Comparison of ENCODE assay signal across 17 mouse cellular contexts in genomic region chr12:105109406-105109805, GRCm38 (mm10). TPM values are rescaled to one million over a fixed set of nuclear protein-coding genes. Genes with fewer than 3 reads are reported as not detected.
DNase-seq lines count a peak whose midpoint lies in the region; ATAC-seq lines count a peak whose summit lies in the region.
"Had no signal": no experiment of that assay in that cellular context is flagged by ENCODE, and none has a peak within 500 bp of the region (broad histone marks: within the 10 kb centered on the region; RNA-seq: fewer than 3 reads in every experiment).

No protein-coding gene starts in this region.

- peak; percentile 41 to 57 for DNase-seq in frontal cortex, postnatal 36 days (ENCODE audit: low spot score in 2 of 2)
- DNase-seq in frontal cortex, postnatal 10 days (ENCODE audit: low spot score in 2 of 2): no peak
- peak; percentile 10 to 60 for DNase-seq in layer of hippocampus, adult 18-20 months (ENCODE audit: low spot score in 2 of 2)
- DNase-seq in layer of hippocampus, postnatal 14 days (ENCODE audit: low spot score in 2 of 2): no peak
- no peak for DNase-seq in cerebellum, adult 9-11 months
- DNase-seq in cerebellum, postnatal 36 days: no peak
- DNase-seq: lung, adult 18-20 months; thymus, postnatal 36 days had no signal

- ATAC-seq in heart, embryonic 15.5 days (replicated peaks; ENCODE audit: insufficient number of reproducible peaks, insufficient read depth, low FRiP score, low read depth): peak; percentile 56
- peak; percentile 25; the same call in 1 of the 2 replicates for ATAC-seq in neural tube, embryonic 15.5 days (ENCODE audit: low FRiP score)

- no peaks in the 10 kb centered on the region for H3K9me3 ChIP-seq in heart, embryonic 15.5 days (replicated peaks)
- H3K9me3 ChIP-seq in neural tube, embryonic 15.5 days (replicated peaks): no peaks in the 10 kb centered on the region
- H3K9me3 ChIP-seq: neural tube, embryonic 12.5 days had no signal

- H3K27ac ChIP-seq in heart, embryonic 15.5 days: peak overlapping the region; percentile 10; the same call in 1 of the 2 replicates
- H3K27ac ChIP-seq in neural tube, embryonic 15.5 days (replicated peaks): peak overlapping the region; percentile 71
- H3K27ac ChIP-seq: left cerebral cortex, adult 2 months; neural tube, embryonic 12.5 days had no signal

- H3K36me3 ChIP-seq in heart, embryonic 15.5 days: no peaks in the 10 kb centered on the region
- no peaks in the 10 kb centered on the region for H3K36me3 ChIP-seq in neural tube, embryonic 15.5 days
- H3K36me3 ChIP-seq: neural tube, embryonic 12.5 days had no signal

- no peaks in the 10 kb centered on the region for H3K27me3 ChIP-seq in heart, embryonic 15.5 days
- H3K27me3 ChIP-seq in neural tube, embryonic 15.5 days (replicated peaks): no peaks in the 10 kb centered on the region
- H3K27me3 ChIP-seq: neural tube, embryonic 12.5 days had no signal

- no peak overlapping the region for H3K9ac ChIP-seq in heart, embryonic 15.5 days
- no peak overlapping the region for H3K9ac ChIP-seq in neural tube, embryonic 15.5 days (replicated peaks)
- H3K9ac ChIP-seq: neural tube, embryonic 12.5 days had no signal

- peaks cover 15% of the 10 kb centered on the region for H3K4me1 ChIP-seq in heart, embryonic 15.5 days (replicated peaks)
- peaks cover 36% of the 10 kb centered on the region for H3K4me1 ChIP-seq in neural tube, embryonic 15.5 days

- no peak overlapping the region for H3K4me2 ChIP-seq in heart, embryonic 15.5 days
- no peak overlapping the region for H3K4me2 ChIP-seq in neural tube, embryonic 15.5 days
- H3K4me2 ChIP-seq: neural tube, embryonic 12.5 days had no signal

- WGBS in heart, embryonic 15.5 days: 34% methylated on average over 3 of the region's 3 CpGs
- 56% methylated on average over 3 of the region's 3 CpGs for WGBS in neural tube, embryonic 15.5 days

- H3K4me3 ChIP-seq in heart, embryonic 15.5 days: no peak overlapping the region
- no peak overlapping the region for H3K4me3 ChIP-seq in neural tube, embryonic 15.5 days (replicated peaks)
- H3K4me3 ChIP-seq: left cerebral cortex, adult 2 months; neural tube, embryonic 12.5 days had no signal

RNA-seq across cellular contexts. Expression of gene Tcl1b2, which starts 36.4 kb away (rescaled TPM):
- total RNA-seq in layer of hippocampus, adult 18-20 months (2021): not detected
- total RNA-seq in layer of hippocampus, postnatal 14 days (2021): not detected
- not detected in 2 replicates for polyA plus RNA-seq in heart, embryonic 15.5 days (2015; fragmentation: Nextera tagmentation; extraction: Ambion mirVana)
- polyA plus RNA-seq in neural tube, embryonic 15.5 days (2015; fragmentation: Nextera tagmentation; extraction: Ambion mirVana): not detected in 2 replicates
- total RNA-seq: adrenal gland, adult 18-20 months; gastrocnemius, adult 18-20 months; left cerebral cortex, adult 2 months; megakaryocyte-erythroid progenitor cell, adult 5-6 weeks had no signal
- polyA plus RNA-seq: C2C12; embryonic facial prominence, embryonic 11.5 days; neural tube, embryonic 12.5 days had no signal

RNA-seq across cellular contexts. Expression of gene Tcl1b1, which starts 50.1 kb away (rescaled TPM):
- not detected for total RNA-seq in layer of hippocampus, adult 18-20 months (2021)
- not detected for total RNA-seq in layer of hippocampus, postnatal 14 days (2021)
- not detected in 2 replicates for polyA plus RNA-seq in heart, embryonic 15.5 days (2015; fragmentation: Nextera tagmentation; extraction: Ambion mirVana)
- polyA plus RNA-seq in neural tube, embryonic 15.5 days (2015; fragmentation: Nextera tagmentation; extraction: Ambion mirVana): not detected in 2 replicates
- total RNA-seq: adrenal gland, adult 18-20 months; gastrocnemius, adult 18-20 months; left cerebral cortex, adult 2 months; megakaryocyte-erythroid progenitor cell, adult 5-6 weeks had no signal
- polyA plus RNA-seq: C2C12; embryonic facial prominence, embryonic 11.5 days; neural tube, embryonic 12.5 days had no signal

Comparison
In these comparisons a context has a peak if more than half of its experiments do, and no peak if none do; other contexts are left out.
1. DNase-seq: peak in frontal cortex, postnatal 36 days (2 of 2) and layer of hippocampus, adult 18-20 months (2 of 2); none in frontal cortex, postnatal 10 days (0 of 2), layer of hippocampus, postnatal 14 days (0 of 2), cerebellum, adult 9-11 months (single experiment) and cerebellum, postnatal 36 days (0 of 2).